Mouse (Mus musculus) embryonic fibroblast, embryonic 13.5 days (primary cell): ENCODE results near the gene Bfar.

Source experiments
- CTCF ChIP-seq: IDR thresholded peaks from 2 replicates; pipeline ENCODE4 v1.5.1; 2011; ENCODE audit warnings: mild to moderate bottlenecking, control low read depth, low read length, moderate library complexity, borderline replicate concordance; ENCODE audit not compliant: insufficient read depth
- POLR2A ChIP-seq: IDR thresholded peaks from 2 replicates; pipeline ENCODE4 v1.6.1; 2011; ENCODE audit warnings: low read depth, mild to moderate bottlenecking, control low read depth, low read length, moderate library complexity

DNA sequence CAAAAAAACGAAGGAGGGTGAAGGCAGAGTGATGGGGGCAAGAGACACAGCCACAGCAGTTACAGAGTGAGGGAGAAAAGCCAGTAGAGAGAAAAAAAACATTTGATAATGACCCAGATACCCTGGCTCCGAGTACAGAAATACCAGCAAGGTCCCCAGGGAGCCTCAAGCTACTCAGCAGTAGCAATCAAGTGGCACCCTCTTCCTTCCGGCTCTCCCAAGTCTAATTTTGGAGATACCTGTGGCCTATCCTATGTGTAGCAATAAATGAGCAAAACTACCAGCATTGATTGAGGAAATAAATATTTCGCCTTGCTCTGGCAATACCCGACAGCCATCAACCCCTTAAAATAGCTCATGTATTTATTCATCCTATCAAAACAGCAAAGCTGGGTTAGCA is 32.1 kb upstream of the Bfar start:
- TF ChIP-seq CTCF (no peak), POLR2A (no peak)
